Mouse (Mus musculus): ENCODE data around the gene Noxred1.
"Not testable (repeated sequence)": the region's sequence is repeated elsewhere in the genome, so short reads cannot be mapped to it uniquely, and the experiment has no call there.

Gene Noxred1

GRCm38 (mm10) chr12:87238632-87239031, at the start of gene Noxred1:
TSS of gene Noxred1 (minus strand) at chr12:87238732.
- DNase-seq (ENCODE audit: low read depth in 1 of 2, low spot score in 2 of 2): no peak

GRCm38 (mm10) chr12:87284726-87285125, 46.2 kb upstream of the Noxred1 start:
- no peak for DNase-seq (ENCODE audit: low read depth in 1 of 2, low spot score in 2 of 2)

GRCm38 (mm10) chr12:87284268-87284667, 45.7 kb upstream of the Noxred1 start:
- DNase-seq (ENCODE audit: low read depth in 1 of 2, low spot score in 2 of 2): no peak

- DNase-seq (ENCODE audit: low read depth in 1 of 2, low spot score in 2 of 2): no peak
Observed at GRCm38 (mm10) chr12:87283706-87284105, 45.2 kb upstream of the Noxred1 start.

GRCm38 (mm10) chr12:87282743-87283142, 44.2 kb upstream of the Noxred1 start:
- DNase-seq (ENCODE audit: low read depth in 1 of 2, low spot score in 2 of 2): no peak

- no peak for DNase-seq (ENCODE audit: low read depth in 1 of 2, low spot score in 2 of 2)
Observed at GRCm38 (mm10) chr12:87281766-87282165, 43.2 kb upstream of the Noxred1 start.

GRCm38 (mm10) chr12:87279879-87280278, 41.3 kb upstream of the Noxred1 start:
- no peak for DNase-seq (ENCODE audit: low read depth in 1 of 2, low spot score in 2 of 2)

GRCm38 (mm10) chr12:87279350-87279749, 40.8 kb upstream of the Noxred1 start:
- no peak for DNase-seq (ENCODE audit: low read depth in 1 of 2, low spot score in 2 of 2)

GRCm38 (mm10) chr12:87278118-87278730, 39.7 kb upstream of the Noxred1 start:
- DNase-seq (ENCODE audit: low read depth in 1 of 2, low spot score in 2 of 2): no peak

- DNase-seq (ENCODE audit: low read depth in 1 of 2, low spot score in 2 of 2): not testable (repeated sequence)
Observed at GRCm38 (mm10) chr12:87277251-87277650, 38.7 kb upstream of the Noxred1 start.

- DNase-seq (ENCODE audit: low read depth in 1 of 2, low spot score in 2 of 2): no peak
Observed at GRCm38 (mm10) chr12:87274853-87275831, 36.6 kb upstream of the Noxred1 start.

GRCm38 (mm10) chr12:87267682-87268081, 29.1 kb upstream of the Noxred1 start:
- no peak for DNase-seq (ENCODE audit: low read depth in 1 of 2, low spot score in 2 of 2)

- no peak for DNase-seq (ENCODE audit: low read depth in 1 of 2, low spot score in 2 of 2)
Observed at GRCm38 (mm10) chr12:87266827-87267603, 28.5 kb upstream of the Noxred1 start.

- DNase-seq (ENCODE audit: low read depth in 1 of 2, low spot score in 2 of 2): peak; percentile 74 to 81
Observed at GRCm38 (mm10) chr12:87266108-87266826, 27.7 kb upstream of the Noxred1 start, which contains the start of the genes Vipas39 and Ahsa1. TSS of gene Vipas39 (minus strand) at chr12:87266256. TSS of gene Ahsa1 (plus strand) at chr12:87266479.

GRCm38 (mm10) chr12:87265444-87265843, 26.9 kb upstream of the Noxred1 start:
- no peak for DNase-seq (ENCODE audit: low read depth in 1 of 2, low spot score in 2 of 2)

GRCm38 (mm10) chr12:87260562-87260961, 22.0 kb upstream of the Noxred1 start:
- DNase-seq (ENCODE audit: low read depth in 1 of 2, low spot score in 2 of 2): no peak

GRCm38 (mm10) chr12:87256629-87257028, 18.1 kb upstream of the Noxred1 start:
- DNase-seq (ENCODE audit: low read depth in 1 of 2, low spot score in 2 of 2): no peak

GRCm38 (mm10) chr12:87253878-87254277, 15.3 kb upstream of the Noxred1 start:
- no peak for DNase-seq (ENCODE audit: low read depth in 1 of 2, low spot score in 2 of 2)

GRCm38 (mm10) chr12:87250161-87250560, 11.6 kb upstream of the Noxred1 start:
- DNase-seq (ENCODE audit: low read depth in 1 of 2, low spot score in 2 of 2): no peak

GRCm38 (mm10) chr12:87236882-87237483, 1.5 kb downstream of the Noxred1 start:
- DNase-seq (ENCODE audit: low read depth in 1 of 2, low spot score in 2 of 2): no peak

All from monocyte, adult 2 months (primary cell).